Mouse (Mus musculus): ENCODE data around the gene Pbx1.

- TF ChIP-seq CTCF (IDR thresholded peaks at IDR 0.05; ENCODE audit: low read depth) (no peak), EP300 (optimal IDR thresholded peaks at IDR 0.05) (no peak)
These were observed 140.9 kb downstream of the Pbx1 start for GRCm38 (mm10) chr1:168291001-168291642.
